Mouse (Mus musculus): ENCODE data around the gene Galnt10. TPM values are rescaled to one million over a fixed set of nuclear protein-coding genes. Genes with fewer than 3 reads are reported as not detected.

Galnt10 gene
- polyA plus RNA-seq, 1 experiment from 2014 or later: 8.8 TPM

- ATAC-seq (ENCODE audit: low FRiP score) (no peak), DNase-seq (ENCODE audit: low spot score) (no peak)
- no peaks in the 10 kb centered on the region for H3K9me3 ChIP-seq (ENCODE audit: control insufficient read depth, low read length)
- H3K9ac ChIP-seq: no peak overlapping the region
- peak overlapping the region; percentile 43 for H3K27ac ChIP-seq
- no peak overlapping the region for H3K4me3 ChIP-seq (replicated peaks; ENCODE audit: low read length)
- no peaks in the 10 kb centered on the region for H3K36me3 ChIP-seq (replicated peaks; ENCODE audit: control insufficient read depth, insufficient read depth)
- no peak overlapping the region for H3K4me2 ChIP-seq (replicated peaks)
- WGBS: 82% methylated on average over 12 of the region's 12 CpGs
- H3K27me3 ChIP-seq (ENCODE audit: control insufficient read depth, insufficient read depth, low read length): no peaks in the 10 kb centered on the region
- 0 out of 2 replicates have a peak, but pooled peaks cover 3% of the 10 kb centered on the region for H3K4me1 ChIP-seq (replicated peaks; ENCODE audit: control insufficient read depth, insufficient read depth, low read length)
Measured at GRCm38 (mm10) chr11:57673977-57674687, 28.9 kb downstream of the Galnt10 start.

- H3K27me3 ChIP-seq (ENCODE audit: control insufficient read depth, insufficient read depth, low read length): no peaks in the 10 kb centered on the region
- 60% methylated on average over 3 of the region's 3 CpGs for WGBS
- DNase-seq (ENCODE audit: low spot score) (no peak), ATAC-seq (ENCODE audit: low FRiP score) (no peak)
- H3K9ac ChIP-seq: no peak overlapping the region
- H3K9me3 ChIP-seq (ENCODE audit: control insufficient read depth, low read length): no peaks in the 10 kb centered on the region
- no peak overlapping the region for H3K4me2 ChIP-seq (replicated peaks)
- 0 out of 2 replicates have a peak, but pooled peaks cover 8% of the 10 kb centered on the region for H3K4me1 ChIP-seq (replicated peaks; ENCODE audit: control insufficient read depth, insufficient read depth, low read length)
- no peak overlapping the region for H3K4me3 ChIP-seq (replicated peaks; ENCODE audit: low read length)
- H3K36me3 ChIP-seq (replicated peaks; ENCODE audit: control insufficient read depth, insufficient read depth): no peaks in the 10 kb centered on the region
- H3K27ac ChIP-seq: no peak overlapping the region
Measured at GRCm38 (mm10) chr11:57677261-57677660, 32.0 kb downstream of the Galnt10 start.

GRCm38 (mm10) chr11:57682589-57682988, 37.3 kb downstream of the Galnt10 start:
- no peaks in the 10 kb centered on the region for H3K27me3 ChIP-seq (ENCODE audit: control insufficient read depth, insufficient read depth, low read length)
- no peaks in the 10 kb centered on the region for H3K36me3 ChIP-seq (replicated peaks; ENCODE audit: control insufficient read depth, insufficient read depth)
- H3K9ac ChIP-seq: no peak overlapping the region
- H3K4me1 ChIP-seq (replicated peaks; ENCODE audit: control insufficient read depth, insufficient read depth, low read length): peaks cover 37% of the 10 kb centered on the region
- 46% methylated on average over 7 of the region's 7 CpGs for WGBS
- no peak for DNase-seq (ENCODE audit: low spot score)
- no peaks in the 10 kb centered on the region for H3K9me3 ChIP-seq (ENCODE audit: control insufficient read depth, low read length)
- no peak for ATAC-seq (ENCODE audit: low FRiP score)
- H3K4me3 ChIP-seq (replicated peaks; ENCODE audit: low read length): no peak overlapping the region
- no peak overlapping the region for H3K27ac ChIP-seq
- no peak overlapping the region for H3K4me2 ChIP-seq (replicated peaks)

- H3K9ac ChIP-seq: no peak overlapping the region
- H3K9me3 ChIP-seq (ENCODE audit: control insufficient read depth, low read length): no peaks in the 10 kb centered on the region
- H3K27me3 ChIP-seq (ENCODE audit: control insufficient read depth, insufficient read depth, low read length): no peaks in the 10 kb centered on the region
- DNase-seq (ENCODE audit: low spot score) (no peak), ATAC-seq (ENCODE audit: low FRiP score) (no peak)
- H3K4me3 ChIP-seq (replicated peaks; ENCODE audit: low read length): no peak overlapping the region
- peaks cover 37% of the 10 kb centered on the region for H3K4me1 ChIP-seq (replicated peaks; ENCODE audit: control insufficient read depth, insufficient read depth, low read length)
- H3K27ac ChIP-seq: no peak overlapping the region
- H3K36me3 ChIP-seq (replicated peaks; ENCODE audit: control insufficient read depth, insufficient read depth): no peaks in the 10 kb centered on the region
- WGBS: 78% methylated on average over 12 of the region's 12 CpGs
- H3K4me2 ChIP-seq (replicated peaks): no peak overlapping the region
Measured at GRCm38 (mm10) chr11:57683125-57683524, 37.9 kb downstream of the Galnt10 start.

- DNase-seq (ENCODE audit: low spot score) (no peak), ATAC-seq (ENCODE audit: low FRiP score) (no peak)
- no peak overlapping the region for H3K4me2 ChIP-seq (replicated peaks)
Measured at GRCm38 (mm10) chr11:57683931-57684330, 38.7 kb downstream of the Galnt10 start.

GRCm38 (mm10) chr11:57684891-57685290, 39.6 kb downstream of the Galnt10 start:
- WGBS: 47% methylated on average over 5 of the region's 5 CpGs
- Histone ChIP-seq H3K9ac (no peak overlapping the region), H3K4me3 (replicated peaks; ENCODE audit: low read length) (no peak overlapping the region), H3K9me3 (ENCODE audit: control insufficient read depth, low read length) (no peaks in the 10 kb centered on the region), H3K4me1 (replicated peaks; ENCODE audit: control insufficient read depth, insufficient read depth, low read length) (peaks cover 45% of the 10 kb centered on the region), H3K27ac (no peak overlapping the region), H3K4me2 (replicated peaks) (no peak overlapping the region), H3K27me3 (ENCODE audit: control insufficient read depth, insufficient read depth, low read length) (no peaks in the 10 kb centered on the region), H3K36me3 (replicated peaks; ENCODE audit: control insufficient read depth, insufficient read depth) (no peaks in the 10 kb centered on the region)
- no peak for ATAC-seq (ENCODE audit: low FRiP score)
- no peak for DNase-seq (ENCODE audit: low spot score)

More at GRCm38 (mm10) chr11:57683931-57684330, 38.7 kb downstream of the Galnt10 start:
- H3K36me3 ChIP-seq (replicated peaks; ENCODE audit: control insufficient read depth, insufficient read depth): no peaks in the 10 kb centered on the region
- peaks cover 40% of the 10 kb centered on the region for H3K4me1 ChIP-seq (replicated peaks; ENCODE audit: control insufficient read depth, insufficient read depth, low read length)
- no peaks in the 10 kb centered on the region for H3K27me3 ChIP-seq (ENCODE audit: control insufficient read depth, insufficient read depth, low read length)
- no peak overlapping the region for H3K27ac ChIP-seq
- no peak overlapping the region for H3K9ac ChIP-seq
- 34% methylated on average over 8 of the region's 8 CpGs for WGBS
- H3K4me3 ChIP-seq (replicated peaks; ENCODE audit: low read length): no peak overlapping the region
- H3K9me3 ChIP-seq (ENCODE audit: control insufficient read depth, low read length): no peaks in the 10 kb centered on the region

- no peaks in the 10 kb centered on the region for H3K36me3 ChIP-seq (replicated peaks; ENCODE audit: control insufficient read depth, insufficient read depth)
- 37% methylated on average over 10 of the region's 10 CpGs for WGBS
- no peak overlapping the region for H3K4me3 ChIP-seq (replicated peaks; ENCODE audit: low read length)
- ATAC-seq (ENCODE audit: low FRiP score) (no peak), DNase-seq (ENCODE audit: low spot score) (no peak)
- no peaks in the 10 kb centered on the region for H3K27me3 ChIP-seq (ENCODE audit: control insufficient read depth, insufficient read depth, low read length)
- H3K9me3 ChIP-seq (ENCODE audit: control insufficient read depth, low read length): no peaks in the 10 kb centered on the region
- 0 out of 2 replicates have a peak overlapping the region, but pooled peaks have one; percentile 23 for H3K27ac ChIP-seq
- H3K4me1 ChIP-seq (replicated peaks; ENCODE audit: control insufficient read depth, insufficient read depth, low read length): peaks cover 45% of the 10 kb centered on the region
- no peak overlapping the region for H3K9ac ChIP-seq
- no peak overlapping the region for H3K4me2 ChIP-seq (replicated peaks)
Measured at GRCm38 (mm10) chr11:57685689-57686454, 40.6 kb downstream of the Galnt10 start.

GRCm38 (mm10) chr11:57686797-57687196, 41.6 kb downstream of the Galnt10 start:
- H3K4me1 ChIP-seq (replicated peaks; ENCODE audit: control insufficient read depth, insufficient read depth, low read length): peaks cover 45% of the 10 kb centered on the region
- 79% methylated on average over 12 of the region's 12 CpGs for WGBS

GRCm38 (mm10) chr11:57687258-57687657, 42.0 kb downstream of the Galnt10 start:
- ATAC-seq (ENCODE audit: low FRiP score) (no peak), DNase-seq (ENCODE audit: low spot score) (no peak)
- Histone ChIP-seq H3K27me3 (ENCODE audit: control insufficient read depth, insufficient read depth, low read length) (no peaks in the 10 kb centered on the region), H3K36me3 (replicated peaks; ENCODE audit: control insufficient read depth, insufficient read depth) (no peaks in the 10 kb centered on the region), H3K27ac (no peak overlapping the region), H3K9ac (no peak overlapping the region), H3K4me1 (replicated peaks; ENCODE audit: control insufficient read depth, insufficient read depth, low read length) (peaks cover 41% of the 10 kb centered on the region), H3K4me2 (replicated peaks) (no peak overlapping the region), H3K9me3 (ENCODE audit: control insufficient read depth, low read length) (no peaks in the 10 kb centered on the region), H3K4me3 (replicated peaks; ENCODE audit: low read length) (no peak overlapping the region)
- 93% methylated on average over 9 of the region's 9 CpGs for WGBS

More at GRCm38 (mm10) chr11:57686797-57687196, 41.6 kb downstream of the Galnt10 start:
- Histone ChIP-seq H3K27ac (no peak overlapping the region), H3K36me3 (replicated peaks; ENCODE audit: control insufficient read depth, insufficient read depth) (no peaks in the 10 kb centered on the region), H3K4me2 (replicated peaks) (no peak overlapping the region), H3K27me3 (ENCODE audit: control insufficient read depth, insufficient read depth, low read length) (no peaks in the 10 kb centered on the region), H3K9me3 (ENCODE audit: control insufficient read depth, low read length) (no peaks in the 10 kb centered on the region), H3K4me3 (replicated peaks; ENCODE audit: low read length) (no peak overlapping the region), H3K9ac (no peak overlapping the region)
- ATAC-seq (ENCODE audit: low FRiP score): no peak
- DNase-seq (ENCODE audit: low spot score): no peak

Measured in hindbrain, embryonic 14.5 days (tissue).